Mouse (Mus musculus) liver, embryonic 14.5 days (tissue): ENCODE results near the gene Vgll1. TPM values are rescaled to one million over a fixed set of nuclear protein-coding genes. Genes with fewer than 3 reads are reported as not detected.

Source experiments
- ATAC-seq: fragments of 200-750 bp; cut with Nextera tagmentation; 2 replicates; pipeline ENCODE4 v1.8.0; 2017; ENCODE audit warnings: moderate number of reproducible peaks, mild to moderate bottlenecking, moderate library complexity; ENCODE audit not compliant: insufficient read depth
- DNase-seq, 3 experiments: peaks; one replicate each; pipeline ENCODE4 v3.0.0-alpha.2; 2012 to 2013; ENCODE audit warnings: low read depth in 3 of 3, low spot score in 3 of 3
- H3K27ac ChIP-seq: fragments of 300-500 bp; sonication (generic); 2 replicates; pipeline ENCODE4 v1.5.1; 2014; ENCODE audit warnings: moderate library complexity, mild to moderate bottlenecking, control low read depth, inconsistent platforms
- H3K27me3 ChIP-seq: fragments of 300-500 bp; sonication (generic); 2 replicates; pipeline ENCODE4 v1.6.1; 2014; ENCODE audit warnings: mild to moderate bottlenecking, low read length, moderate library complexity; ENCODE audit not compliant: control insufficient read depth, insufficient read depth
- H3K36me3 ChIP-seq: fragments of 300-500 bp; sonication (generic); replicated peaks from 2 replicates; pipeline ENCODE4 v1.6.1; 2014; ENCODE audit warnings: low read depth; ENCODE audit not compliant: control insufficient read depth, insufficient read depth
- H3K4me1 ChIP-seq, 2 experiments: fragments of 200-500 bp in 1 of 2; fragments of 300-500 bp in 1 of 2; sonication (generic) in 1 of 2; replicated peaks; 2 replicates each; pipeline ENCODE4 v1.6.1; 2012 to 2014; ENCODE audit warnings: antibody characterized with exemption in 1 of 2, inconsistent platforms in 1 of 2, low read length in 1 of 2; ENCODE audit not compliant: control insufficient read depth in 2 of 2, insufficient read depth in 2 of 2
- H3K4me2 ChIP-seq: fragments of 300-500 bp; sonication (generic); 2 replicates; pipeline ENCODE4 v1.6.1; 2014; ENCODE audit warnings: low read depth, mild to moderate bottlenecking, control low read depth, moderate library complexity
- H3K4me3 ChIP-seq, 2 experiments: fragments of 200-500 bp in 1 of 2; fragments of 300-500 bp in 1 of 2; sonication (generic) in 1 of 2; 2 replicates each; pipeline ENCODE4 v1.5.1; 2012 to 2014; ENCODE audit warnings: low read depth in 2 of 2, low read length in 2 of 2, mild to moderate bottlenecking in 2 of 2, control low read depth in 1 of 2, inconsistent platforms in 1 of 2, moderate library complexity in 1 of 2; ENCODE audit not compliant: insufficient read depth in 1 of 2
- H3K9ac ChIP-seq: fragments of 300-500 bp; sonication (generic); replicated peaks from 2 replicates; pipeline ENCODE4 v1.6.1; 2014; ENCODE audit warnings: mild to moderate bottlenecking, control low read depth, moderate library complexity
- H3K9me3 ChIP-seq: fragments of 300-500 bp; sonication (generic); 2 replicates; pipeline ENCODE4 v1.6.1; 2016; ENCODE audit warnings: low read length, mixed read lengths; ENCODE audit not compliant: control insufficient read depth
- CTCF ChIP-seq: IDR thresholded peaks from 2 replicates; pipeline ENCODE4 v1.5.1; 2016; ENCODE audit warnings: antibody characterized with exemption, low read depth, control low read depth
- EP300 ChIP-seq: IDR thresholded peaks from 2 replicates; pipeline ENCODE4 v1.6.1; 2016; ENCODE audit warnings: antibody characterized with exemption, low read depth
- whole genome bisulfite sequencing: fragments of 180-500 bp; shearing (Covaris S2); extraction: QIAGEN DNeasy Blood & Tissue Kit; methylation state at CpG from one replicate; pipeline ENCODE4 v1.1.7; 2014; ENCODE audit not compliant: insufficient replicate concordance; 5-methylcytosine and 5-hydroxymethylcytosine counted together
- polyA plus RNA-seq, 2 experiments: library from polyadenylated mRNA; depleted of rRNA in 1 of 2; stranded (reverse) in 1 of 2; unstranded in 1 of 2; fragments of >200 nt; fragmentation: Nextera tagmentation in 1 of 2; extraction: Ambion mirVana in 1 of 2; gene quantifications; 2 replicates each; pipeline versions ENCODE4 v1.2.1 to v1.2.3; 2012 to 2014

Gene Vgll1
- polyA plus RNA-seq (2012; rRNA removed): not detected in 2 replicates
- polyA plus RNA-seq (2014; fragmentation: Nextera tagmentation; extraction: Ambion mirVana): not detected in 2 replicates

- 64% methylated on average over 4 of the region's 4 CpGs for WGBS
- TF ChIP-seq EP300 (no peak), CTCF (no peak)
- Histone ChIP-seq H3K4me2 (no peak within 1 kb of the TSS), H3K4me1 (no peaks in the 10 kb centered on the region), H3K36me3 (no peaks in the 10 kb centered on the region), H3K9ac (no peak within 1 kb of the TSS), H3K9me3 (no peaks in the 10 kb centered on the region), H3K4me3 (no peak within 1 kb of the TSS), H3K27ac (no peak within 1 kb of the TSS), H3K27me3 (no peaks in the 10 kb centered on the region)
- DNase-seq (no peak), ATAC-seq (no peak)
These were observed at the start of gene Vgll1 for GRCm38 (mm10) chrX:57087806-57088205. Vgll1 (plus strand) TSS chrX:57088106.

GRCm38 (mm10) chrX:57042774-57043173 lies 45.1 kb upstream of the Vgll1 start, which contains the start of gene Brs3:
Brs3 (plus strand) TSS chrX:57043074.
- Histone ChIP-seq H3K9ac (no peak within 1 kb of the TSS), H3K9me3 (no peaks in the 10 kb centered on the region), H3K36me3 (no peaks in the 10 kb centered on the region), H3K4me1 (no peaks in the 10 kb centered on the region), H3K27me3 (no peaks in the 10 kb centered on the region), H3K4me3 (no peak within 1 kb of the TSS), H3K4me2 (no peak within 1 kb of the TSS), H3K27ac (no peak within 1 kb of the TSS)
- TF ChIP-seq CTCF (no peak), EP300 (no peak)
- ATAC-seq (no peak), DNase-seq (no peak)
- 63% methylated on average over 5 of the region's 5 CpGs for WGBS

GRCm38 (mm10) chrX:57043869-57044268 lies 44.0 kb upstream of the Vgll1 start:
- Histone ChIP-seq H3K4me2 (no peak overlapping the region), H3K27ac (no peak overlapping the region), H3K4me1 (no peaks in the 10 kb centered on the region), H3K4me3 (no peak overlapping the region), H3K36me3 (no peaks in the 10 kb centered on the region), H3K9me3 (no peaks in the 10 kb centered on the region), H3K27me3 (no peaks in the 10 kb centered on the region), H3K9ac (no peak overlapping the region)
- ATAC-seq (no peak), DNase-seq (no peak)
- 63% methylated on average over 6 of the region's 6 CpGs for WGBS
- TF ChIP-seq EP300 (no peak), CTCF (no peak)

- 9% methylated on average over 4 of the region's 4 CpGs for WGBS
These were observed 35.1 kb upstream of the Vgll1 start for GRCm38 (mm10) chrX:57052848-57053173.

GRCm38 (mm10) chrX:57053174-57053992 lies 34.5 kb upstream of the Vgll1 start, which contains the start of gene Htatsf1:
Htatsf1 (plus strand) TSS chrX:57053583.
- Histone ChIP-seq H3K9ac (peak within 1 kb of the TSS; percentile 66), H3K9me3 (no peaks in the 10 kb centered on the region), H3K4me1 (0 out of 4 replicates have a peak, but pooled peaks cover 0 to 2% of the 10 kb centered on the region in 2 experiments), H3K36me3 (no peaks in the 10 kb centered on the region), H3K4me3 (peak within 1 kb of the TSS; percentile 75 to 98), H3K27me3 (no peaks in the 10 kb centered on the region), H3K4me2 (peak within 1 kb of the TSS; percentile 68), H3K27ac (peak within 1 kb of the TSS; percentile 56)
- peak; percentile 94 for ATAC-seq
- TF ChIP-seq EP300 (no peak), CTCF (no peak)
- peak; percentile 53 to 56 (median 54) for DNase-seq
- WGBS: 15% methylated on average over 79 of the region's 85 CpGs

More at GRCm38 (mm10) chrX:57052848-57053173, 35.1 kb upstream of the Vgll1 start:
- Histone ChIP-seq H3K4me1 (0 out of 4 replicates have a peak, but pooled peaks cover 0 to 2% of the 10 kb centered on the region in 2 experiments), H3K27me3 (no peaks in the 10 kb centered on the region), H3K4me2 (peak overlapping the region; percentile 68), H3K9me3 (no peaks in the 10 kb centered on the region), H3K27ac (no peak overlapping the region; the same call in 1 of the 2 replicates), H3K4me3 (peak overlapping the region; percentile 75 to 98), H3K36me3 (no peaks in the 10 kb centered on the region), H3K9ac (peak overlapping the region; percentile 40; the same call in 1 of the 2 replicates)
- peak; percentile 37; the same call in 1 of the 2 replicates for ATAC-seq
- peak in 1 of 3 experiments; percentile 0 for DNase-seq
- TF ChIP-seq EP300 (no peak), CTCF (no peak)
